Mouse (Mus musculus) activated CD4-positive, CD25-positive, alpha-beta regulatory T cell (primary cell): Measurements from ENCODE around the gene Cd247. TPM values are rescaled to one million over a fixed set of nuclear protein-coding genes. Genes with fewer than 3 reads are reported as not detected.

ENCODE experiments used
- polyA plus RNA-seq, 2 experiments: library from polyadenylated mRNA; unstranded; fragments of 100-300 nt; shearing (Covaris generic); gene quantifications; one replicate each; pipeline ENCODE4 v1.2.1; 2017

The Cd247 gene
- polyA plus RNA-seq, result 100 to 1,000 TPM; 398 to 422 TPM

DNA sequence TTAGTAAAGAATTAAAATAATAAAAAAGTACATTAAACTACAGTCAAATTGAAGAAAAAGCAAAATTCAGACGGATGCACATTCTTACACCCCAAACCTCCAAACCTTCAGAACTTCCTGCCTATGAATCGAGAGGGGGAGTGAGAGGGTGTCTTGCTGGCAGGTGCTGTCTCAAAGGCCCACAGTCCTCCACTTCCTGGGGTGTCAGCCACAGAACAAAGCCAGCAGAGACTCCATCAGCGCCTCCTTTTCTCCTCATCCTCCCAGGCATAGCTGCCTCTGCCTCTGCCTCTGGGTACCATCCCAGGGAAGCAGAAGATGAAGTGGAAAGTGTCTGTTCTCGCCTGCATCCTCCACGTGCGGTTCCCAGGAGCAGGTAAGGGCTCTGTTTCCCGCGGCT is at the start of gene Cd247:
Gene Cd247 (plus strand): TSS at position 171 of the 400 bp plus-strand sequence.

DNA sequence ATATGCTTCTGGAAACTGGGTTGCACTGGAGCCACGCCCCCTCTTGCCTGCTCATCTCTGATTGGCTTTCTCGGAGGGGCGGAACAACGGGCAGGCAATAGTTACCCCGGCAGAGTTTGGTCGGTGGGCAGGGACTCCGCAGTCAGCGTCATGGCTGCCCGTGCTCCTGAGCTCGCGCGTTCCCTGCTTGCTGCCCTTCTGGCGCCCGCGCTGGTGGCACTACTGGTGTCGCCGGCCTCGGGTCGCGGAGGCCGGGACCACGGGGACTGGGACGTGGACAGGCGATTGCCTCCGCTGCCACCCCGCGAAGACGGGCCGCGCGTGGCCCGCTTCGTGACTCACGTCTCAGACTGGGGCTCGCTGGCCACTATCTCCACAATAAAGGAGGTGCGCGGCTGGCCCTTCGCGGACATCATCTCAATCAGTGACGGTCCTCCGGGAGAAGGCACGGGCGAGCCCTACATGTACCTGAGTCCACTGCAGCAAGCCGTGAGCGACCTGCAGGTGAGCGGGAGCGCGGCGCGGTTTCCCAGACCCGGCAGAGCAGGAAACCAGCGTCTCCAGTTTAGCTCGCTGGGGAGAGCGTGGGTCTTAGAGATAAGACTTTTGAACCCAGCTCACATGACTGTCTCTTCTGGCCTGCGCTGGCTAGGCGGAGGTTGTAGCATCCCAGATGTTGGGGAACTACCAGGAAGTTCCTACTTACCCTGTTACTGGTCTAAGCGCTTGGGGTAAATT is 24.7 kb upstream of the Cd247 start, which contains the start of gene Creg1:
Gene Creg1 (plus strand): TSS at position 112 of the 738 bp plus-strand sequence.

Other genes starting within 250 kb of the Cd247 start
- gene Mpzl1, start 154.1 kb upstream of the Cd247 start, polyA plus RNA-seq, result 1 to 10 TPM in 1 of 2 experiments, under 1 TPM in 1; 0.97 to 2.1 TPM
- 100 to 1,000 TPM; 211 to 222 TPM for gene Rcsd1, start 78.9 kb upstream of the Cd247 start, polyA plus RNA-seq
- gene Creg1, start 24.9 kb upstream of the Cd247 start, polyA plus RNA-seq, result 10 to 100 TPM; 55.4 to 62.6 TPM
- 10 to 100 TPM; 18.8 to 20.8 TPM for gene Pou2f1, start 214.0 kb downstream of the Cd247 start, polyA plus RNA-seq